Mouse (Mus musculus): ENCODE measurements around the gene Ampd3. TPM values are rescaled to one million over a fixed set of nuclear protein-coding genes. Genes with fewer than 3 reads are reported as not detected.

Ampd3 gene
- total and polyA plus RNA-seq, 3 experiments: 14.8 to 22.3 TPM; not detected in 1

DNA sequence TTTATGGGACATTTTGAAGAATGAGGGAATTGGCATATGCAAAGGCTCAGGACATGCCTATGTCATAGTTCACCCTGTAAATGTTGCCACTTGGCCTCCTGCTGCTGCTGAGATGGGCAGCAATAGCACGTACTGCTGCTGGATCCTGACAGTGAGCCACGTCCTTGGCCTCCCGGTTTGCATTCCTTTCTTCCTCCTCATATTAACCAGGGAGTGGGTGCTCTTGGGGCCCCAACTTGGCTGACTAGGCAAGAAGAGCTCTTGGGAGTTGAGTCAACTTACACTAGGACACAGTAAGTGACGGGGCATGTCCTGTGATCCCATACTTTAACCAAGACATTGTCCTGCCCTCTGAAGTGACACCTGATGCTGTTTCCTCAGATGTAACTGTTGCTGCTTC, 12.5 kb downstream of the Ampd3 start:
- no peak for DNase-seq (ENCODE audit: low read depth, low spot score)
- Histone ChIP-seq H3K27ac (ENCODE audit: control insufficient read depth, low read depth, low read length) (no peak overlapping the region; the same call in 1 of the 2 replicates), H3K4me3 (ENCODE audit: control insufficient read depth in 1 of 2, insufficient read depth in 1 of 2, low read depth in 2 of 2, low read length in 2 of 2) (no peak overlapping the region), H3K4me1 (ENCODE audit: control insufficient read depth in 1 of 2, insufficient read depth in 2 of 2, low read length in 2 of 2) (peaks cover 23 to 47% of the 10 kb centered on the region in 2 experiments), H3K9ac (ENCODE audit: control insufficient read depth, low read depth, low read length, poor library complexity, severe bottlenecking) (no peak overlapping the region), H3K9me3 (replicated peaks; ENCODE audit: insufficient read depth, low read length) (no peaks in the 10 kb centered on the region), H3K27me3 (ENCODE audit: control insufficient read depth in 1 of 2, insufficient read depth in 2 of 2, low read length in 2 of 2) (no peaks in the 10 kb centered on the region), H3K36me3 (ENCODE audit: control insufficient read depth in 1 of 2, insufficient read depth in 2 of 2, low read length in 2 of 2) (peaks cover 0 to 54% of the 10 kb centered on the region in 2 experiments; a peak in 2 of 4 replicates), H3K79me2 (ENCODE audit: control insufficient read depth, insufficient read depth, low read length, poor library complexity) (peaks cover 2% of the 10 kb centered on the region)
- TF ChIP-seq KAT2A (conservative IDR thresholded peaks at IDR 0.05; ENCODE audit: low read depth, low read length) (no peak), CHD1 (IDR thresholded peaks at IDR 0.05; ENCODE audit: low read depth, low read length) (no peak), MEF2A (IDR thresholded peaks at IDR 0.05; ENCODE audit: extremely low read depth, insufficient replicate concordance, low read depth, low read length, poor library complexity, severe bottlenecking) (no peak), RAD21 (IDR thresholded peaks at IDR 0.05; ENCODE audit: low read depth, low read length) (no peak), ZC3H11A (IDR thresholded peaks at IDR 0.05; ENCODE audit: low read depth, low read length) (no peak)

DNA sequence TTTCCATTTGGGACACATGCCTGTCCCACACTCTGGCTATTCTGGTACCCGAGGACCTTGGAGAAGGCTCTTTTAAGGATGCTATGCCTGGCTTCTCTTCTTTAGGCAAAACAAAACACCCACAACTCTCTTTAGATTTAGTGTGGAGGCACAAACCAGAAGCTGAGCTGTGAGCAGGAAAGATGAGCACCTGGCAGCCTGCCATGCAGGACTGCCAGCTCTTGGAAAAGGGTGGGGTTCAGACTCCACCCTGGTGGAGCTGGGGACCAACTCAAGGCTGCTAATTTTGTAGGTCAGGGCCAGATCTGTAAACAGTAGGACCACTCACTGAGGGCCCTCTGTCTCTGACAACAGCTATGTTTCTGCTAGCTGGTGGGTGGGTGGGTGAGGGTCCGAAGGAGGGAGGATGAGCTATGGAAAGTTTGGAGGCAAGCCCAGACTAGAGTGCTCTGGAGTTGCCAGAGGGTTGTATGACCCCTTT, 13.3 kb downstream of the Ampd3 start:
- no peak overlapping the region for H3K4me3 ChIP-seq (ENCODE audit: control insufficient read depth in 1 of 2, insufficient read depth in 1 of 2, low read depth in 2 of 2, low read length in 2 of 2)
- peaks cover 0 to 49% of the 10 kb centered on the region in 2 experiments; a peak in 2 of 4 replicates for H3K36me3 ChIP-seq (ENCODE audit: control insufficient read depth in 1 of 2, insufficient read depth in 2 of 2, low read length in 2 of 2)
- peak; percentile 67 for DNase-seq (ENCODE audit: low read depth, low spot score)

DNA sequence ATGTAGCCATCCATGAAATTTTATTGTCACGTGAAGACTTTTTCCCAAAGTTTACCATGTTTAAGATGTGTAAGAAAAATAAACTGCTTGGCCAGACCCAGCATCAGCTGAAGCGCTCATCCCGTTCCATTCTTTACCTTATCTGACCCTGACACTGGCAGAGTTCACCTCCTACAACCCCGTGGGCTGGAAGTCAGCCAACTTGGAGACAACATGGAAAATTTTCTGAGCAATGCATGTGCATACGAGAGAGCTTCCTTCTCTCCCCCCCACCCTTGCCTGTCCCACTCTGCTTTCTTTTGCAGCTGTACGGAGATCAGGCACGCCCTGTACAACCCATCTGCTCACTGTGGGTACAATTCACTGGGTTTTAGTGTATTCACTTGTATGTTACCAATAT, 14.1 kb downstream of the Ampd3 start:
- peak; percentile 79 for DNase-seq (ENCODE audit: low read depth, low spot score)
- Histone ChIP-seq H3K79me2 (ENCODE audit: control insufficient read depth, insufficient read depth, low read length, poor library complexity) (no peaks in the 10 kb centered on the region), H3K27ac (ENCODE audit: control insufficient read depth, low read depth, low read length) (peak overlapping the region; percentile 19), H3K4me1 (ENCODE audit: control insufficient read depth in 1 of 2, insufficient read depth in 2 of 2, low read length in 2 of 2) (peaks cover 19 to 40% of the 10 kb centered on the region in 2 experiments), H3K9me3 (replicated peaks; ENCODE audit: insufficient read depth, low read length) (no peaks in the 10 kb centered on the region), H3K27me3 (ENCODE audit: control insufficient read depth in 1 of 2, insufficient read depth in 2 of 2, low read length in 2 of 2) (no peaks in the 10 kb centered on the region), H3K9ac (ENCODE audit: control insufficient read depth, low read depth, low read length, poor library complexity, severe bottlenecking) (no peak overlapping the region), H3K4me3 (ENCODE audit: control insufficient read depth in 1 of 2, insufficient read depth in 1 of 2, low read depth in 2 of 2, low read length in 2 of 2) (no peak overlapping the region), H3K36me3 (ENCODE audit: control insufficient read depth in 1 of 2, insufficient read depth in 2 of 2, low read length in 2 of 2) (peaks cover 0 to 42% of the 10 kb centered on the region in 2 experiments; a peak in 2 of 4 replicates)
- TF ChIP-seq POLR2AphosphoS2 (IDR thresholded peaks at IDR 0.05; ENCODE audit: low read length) (no peak), ETS1 (IDR thresholded peaks at IDR 0.05; ENCODE audit: low read depth, low read length) (peak; percentile 87; the same call in 1 of the 2 replicates), KAT2A (conservative IDR thresholded peaks at IDR 0.05; ENCODE audit: low read depth, low read length) (no peak), POLR2AphosphoS5 (IDR thresholded peaks at IDR 0.05; ENCODE audit: borderline replicate concordance, low read depth, low read length) (no peak), CHD2 (IDR thresholded peaks at IDR 0.05; ENCODE audit: low read length) (no peak), ZC3H11A (IDR thresholded peaks at IDR 0.05; ENCODE audit: low read depth, low read length) (no peak), MXI1 (IDR thresholded peaks at IDR 0.05; ENCODE audit: low read depth, low read length) (no peak), NELFE (IDR thresholded peaks at IDR 0.05; ENCODE audit: low read depth, low read length) (no peak), ELF1 (IDR thresholded peaks at IDR 0.05; ENCODE audit: low read depth, low read length) (no peak), USF2 (IDR thresholded peaks at IDR 0.05; ENCODE audit: borderline replicate concordance in 1 of 2, insufficient read depth in 1 of 2, low read depth in 1 of 2, low read length in 2 of 2) (no peak), SMC3 (IDR thresholded peaks at IDR 0.05; ENCODE audit: low read depth, low read length) (no peak), UBTF (IDR thresholded peaks at IDR 0.05; ENCODE audit: borderline replicate concordance, insufficient read depth, low read depth, low read length) (no peak), RCOR1 (IDR thresholded peaks at IDR 0.05; ENCODE audit: low read depth, low read length) (0 out of 2 replicates have a peak, but pooled peaks have one; percentile 28), MAX (IDR thresholded peaks at IDR 0.05; ENCODE audit: low read length) (no peak), GABPA (IDR thresholded peaks at IDR 0.05; ENCODE audit: low read depth, low read length) (no peak), POLR2A (IDR thresholded peaks at IDR 0.05; ENCODE audit: control insufficient read depth in 1 of 2, insufficient read depth in 1 of 2, low read depth in 1 of 2, low read length in 2 of 2, poor library complexity in 1 of 2) (no peak), MAZ (IDR thresholded peaks at IDR 0.05; ENCODE audit: low read depth, low read length) (peak; percentile 69; the same call in 1 of the 2 replicates), ZNF384 (IDR thresholded peaks at IDR 0.05; ENCODE audit: low read depth, low read length) (no peak), BHLHE40 (IDR thresholded peaks at IDR 0.05; ENCODE audit: borderline replicate concordance, low read depth, low read length) (peak; percentile 52; the same call in 1 of the 2 replicates)

More for the DNA sequence above, 13.3 kb downstream of the Ampd3 start:
- Histone ChIP-seq H3K27me3 (ENCODE audit: control insufficient read depth in 1 of 2, insufficient read depth in 2 of 2, low read length in 2 of 2) (no peaks in the 10 kb centered on the region), H3K4me1 (ENCODE audit: control insufficient read depth in 1 of 2, insufficient read depth in 2 of 2, low read length in 2 of 2) (peaks cover 19 to 44% of the 10 kb centered on the region in 2 experiments), H3K9me3 (replicated peaks; ENCODE audit: insufficient read depth, low read length) (no peaks in the 10 kb centered on the region), H3K27ac (ENCODE audit: control insufficient read depth, low read depth, low read length) (peak overlapping the region; percentile 19), H3K9ac (ENCODE audit: control insufficient read depth, low read depth, low read length, poor library complexity, severe bottlenecking) (no peak overlapping the region), H3K79me2 (ENCODE audit: control insufficient read depth, insufficient read depth, low read length, poor library complexity) (no peaks in the 10 kb centered on the region)
- TF ChIP-seq CTCF (IDR thresholded peaks at IDR 0.05 in 2 of 3, conservative IDR thresholded peaks at IDR 0.05 in 1 of 3; ENCODE audit: control insufficient read depth in 1 of 3, insufficient read depth in 1 of 3, low read depth in 2 of 3, low read length in 3 of 3, poor library complexity in 1 of 3, severe bottlenecking in 1 of 3) (no peak), TCF12 (IDR thresholded peaks at IDR 0.05; ENCODE audit: low read depth, low read length) (0 out of 2 replicates have a peak, but pooled peaks have one; percentile 14), EP300 (IDR thresholded peaks at IDR 0.05; ENCODE audit: low read depth in 1 of 2, low read length in 2 of 2) (peak; percentile 26 to 30; a peak in 2 of 4 replicates), RCOR1 (IDR thresholded peaks at IDR 0.05; ENCODE audit: low read depth, low read length) (0 out of 2 replicates have a peak, but pooled peaks have one; percentile 39), MAX (IDR thresholded peaks at IDR 0.05; ENCODE audit: low read length) (no peak), SIN3A (IDR thresholded peaks at IDR 0.05; ENCODE audit: low read length) (peak; percentile 29), ETS1 (IDR thresholded peaks at IDR 0.05; ENCODE audit: low read depth, low read length) (peak; percentile 62)
